Mouse (Mus musculus) liver, embryonic 14.5 days (tissue): Measurements from ENCODE around the gene Mgat4e. TPM values are rescaled to one million over a fixed set of nuclear protein-coding genes. Genes with fewer than 3 reads are reported as not detected.

Experiments used
- ATAC-seq: fragments of 200-750 bp; cut with Nextera tagmentation; 2 replicates; pipeline ENCODE4 v1.8.0; 2017; ENCODE audit warnings: moderate number of reproducible peaks, mild to moderate bottlenecking, moderate library complexity; ENCODE audit not compliant: insufficient read depth
- DNase-seq, 3 experiments: peaks; one replicate each; pipeline ENCODE4 v3.0.0-alpha.2; 2012 to 2013; ENCODE audit warnings: low read depth in 3 of 3, low spot score in 3 of 3
- H3K27ac ChIP-seq: fragments of 300-500 bp; sonication (generic); 2 replicates; pipeline ENCODE4 v1.5.1; 2014; ENCODE audit warnings: moderate library complexity, mild to moderate bottlenecking, control low read depth, inconsistent platforms
- H3K27me3 ChIP-seq: fragments of 300-500 bp; sonication (generic); 2 replicates; pipeline ENCODE4 v1.6.1; 2014; ENCODE audit warnings: mild to moderate bottlenecking, low read length, moderate library complexity; ENCODE audit not compliant: control insufficient read depth, insufficient read depth
- H3K36me3 ChIP-seq: fragments of 300-500 bp; sonication (generic); replicated peaks from 2 replicates; pipeline ENCODE4 v1.6.1; 2014; ENCODE audit warnings: low read depth; ENCODE audit not compliant: control insufficient read depth, insufficient read depth
- H3K4me1 ChIP-seq, 2 experiments: fragments of 200-500 bp in 1 of 2; fragments of 300-500 bp in 1 of 2; sonication (generic) in 1 of 2; replicated peaks; 2 replicates each; pipeline ENCODE4 v1.6.1; 2012 to 2014; ENCODE audit warnings: antibody characterized with exemption in 1 of 2, inconsistent platforms in 1 of 2, low read length in 1 of 2; ENCODE audit not compliant: control insufficient read depth in 2 of 2, insufficient read depth in 2 of 2
- H3K4me2 ChIP-seq: fragments of 300-500 bp; sonication (generic); 2 replicates; pipeline ENCODE4 v1.6.1; 2014; ENCODE audit warnings: low read depth, mild to moderate bottlenecking, control low read depth, moderate library complexity
- H3K4me3 ChIP-seq, 2 experiments: fragments of 200-500 bp in 1 of 2; fragments of 300-500 bp in 1 of 2; sonication (generic) in 1 of 2; 2 replicates each; pipeline ENCODE4 v1.5.1; 2012 to 2014; ENCODE audit warnings: low read depth in 2 of 2, low read length in 2 of 2, mild to moderate bottlenecking in 2 of 2, control low read depth in 1 of 2, inconsistent platforms in 1 of 2, moderate library complexity in 1 of 2; ENCODE audit not compliant: insufficient read depth in 1 of 2
- H3K9ac ChIP-seq: fragments of 300-500 bp; sonication (generic); replicated peaks from 2 replicates; pipeline ENCODE4 v1.6.1; 2014; ENCODE audit warnings: mild to moderate bottlenecking, control low read depth, moderate library complexity
- H3K9me3 ChIP-seq: fragments of 300-500 bp; sonication (generic); 2 replicates; pipeline ENCODE4 v1.6.1; 2016; ENCODE audit warnings: low read length, mixed read lengths; ENCODE audit not compliant: control insufficient read depth
- CTCF ChIP-seq: IDR thresholded peaks from 2 replicates; pipeline ENCODE4 v1.5.1; 2016; ENCODE audit warnings: antibody characterized with exemption, low read depth, control low read depth
- EP300 ChIP-seq: IDR thresholded peaks from 2 replicates; pipeline ENCODE4 v1.6.1; 2016; ENCODE audit warnings: antibody characterized with exemption, low read depth
- WGBS: fragments of 180-500 bp; shearing (Covaris S2); extraction: QIAGEN DNeasy Blood & Tissue Kit; methylation state at CpG from one replicate; pipeline ENCODE4 v1.1.7; 2014; ENCODE audit not compliant: insufficient replicate concordance; 5-methylcytosine and 5-hydroxymethylcytosine counted together
- polyA plus RNA-seq, 2 experiments: library from polyadenylated mRNA; depleted of rRNA in 1 of 2; stranded (reverse) in 1 of 2; unstranded in 1 of 2; fragments of >200 nt; fragmentation: Nextera tagmentation in 1 of 2; extraction: Ambion mirVana in 1 of 2; gene quantifications; 2 replicates each; pipeline versions ENCODE4 v1.2.1 to v1.2.3; 2012 to 2014

The Mgat4e gene
- polyA plus RNA-seq (2012; rRNA removed), result not detected in 2 replicates
- polyA plus RNA-seq (2014; fragmentation: Nextera tagmentation; extraction: Ambion mirVana), result not detected in 2 replicates

DNA sequence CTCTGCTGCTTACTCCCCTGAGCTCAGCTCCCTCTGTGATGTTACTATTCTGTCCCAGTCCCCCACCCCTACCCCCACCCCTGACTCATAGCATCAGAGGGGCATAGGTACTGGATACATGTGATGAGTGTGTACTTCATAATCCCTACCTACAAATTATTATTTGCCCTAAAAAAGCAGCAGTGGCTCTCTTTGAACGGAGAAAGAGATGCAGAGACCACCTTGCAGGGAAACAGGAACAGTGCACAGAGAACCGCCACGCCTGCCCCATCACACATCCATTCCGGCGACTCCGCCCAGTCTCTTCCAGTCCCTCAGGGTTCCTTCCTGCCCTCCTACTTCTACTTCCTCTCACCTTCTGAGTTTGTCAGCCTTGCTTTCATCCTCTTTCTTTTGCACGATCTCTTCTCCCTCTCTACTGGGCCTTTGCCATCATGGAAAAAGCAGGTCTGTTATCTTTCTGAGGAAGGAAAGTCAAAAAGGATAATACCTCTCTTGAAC is at the start of gene Mgat4e:
TSS of gene Mgat4e (minus strand) at position 51 of the 501 bp plus-strand sequence.
- Histone ChIP-seq H3K4me3 (no peak within 1 kb of the TSS), H3K9ac (no peak within 1 kb of the TSS), H3K9me3 (no peaks in the 10 kb centered on the region; the same call in 1 of the 2 replicates), H3K36me3 (no peaks in the 10 kb centered on the region), H3K27me3 (no peaks in the 10 kb centered on the region), H3K27ac (no peak within 1 kb of the TSS), H3K4me2 (no peak within 1 kb of the TSS), H3K4me1 (no peaks in the 10 kb centered on the region)
- 20% methylated on average over 7 of the region's 7 CpGs for WGBS
- TF ChIP-seq EP300 (no peak), CTCF (no peak)
- ATAC-seq, result no peak
- DNase-seq, result no peak

DNA sequence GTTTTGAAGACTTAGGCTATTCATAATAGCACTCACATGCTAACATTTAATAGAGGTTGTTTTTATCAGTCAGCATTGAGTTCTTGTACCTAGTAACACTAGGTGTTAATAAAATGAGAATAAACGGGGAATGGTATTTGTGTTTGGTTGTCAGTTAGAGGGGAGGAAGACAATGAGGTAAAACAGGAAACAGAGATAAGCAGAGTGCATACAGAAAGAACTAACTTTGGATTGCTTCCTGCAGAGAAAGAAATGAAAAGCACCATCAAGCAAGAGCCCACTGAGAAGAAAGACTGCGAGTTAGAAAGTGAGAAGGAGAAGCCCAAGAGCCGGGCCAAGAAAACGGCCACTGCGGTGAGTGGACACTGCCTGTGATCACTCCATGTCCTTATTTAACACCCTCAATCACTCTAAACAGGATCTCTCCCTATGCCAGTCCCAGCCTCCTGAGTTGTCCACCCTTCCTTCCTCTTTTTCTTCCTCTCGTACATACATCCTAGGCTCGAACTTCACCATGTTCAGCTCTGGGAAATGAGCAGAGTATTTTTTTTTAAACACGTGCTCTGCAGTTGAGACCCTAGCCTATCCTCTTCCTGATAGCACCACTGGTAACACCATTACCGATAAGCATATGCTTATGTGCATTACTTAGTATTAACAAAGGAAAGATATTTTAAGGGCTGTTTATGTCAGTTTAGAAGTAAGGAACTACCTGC is 48.0 kb upstream of the Mgat4e start:
- no peak overlapping the region for H3K4me2 ChIP-seq
- H3K4me3 ChIP-seq, result no peak overlapping the region
- no peak overlapping the region for H3K27ac ChIP-seq
- no peak for DNase-seq
- no peaks in the 10 kb centered on the region for H3K27me3 ChIP-seq
- TF ChIP-seq CTCF (no peak), EP300 (no peak)
- H3K36me3 ChIP-seq, result no peaks in the 10 kb centered on the region
- no peak for ATAC-seq
- H3K9me3 ChIP-seq, result no peaks in the 10 kb centered on the region
- H3K9ac ChIP-seq, result no peak overlapping the region
- WGBS, result 17% methylated on average over 9 of the region's 9 CpGs
- peaks cover 0 to 2% of the 10 kb centered on the region in 2 experiments; a peak in 1 of 4 replicates for H3K4me1 ChIP-seq

DNA sequence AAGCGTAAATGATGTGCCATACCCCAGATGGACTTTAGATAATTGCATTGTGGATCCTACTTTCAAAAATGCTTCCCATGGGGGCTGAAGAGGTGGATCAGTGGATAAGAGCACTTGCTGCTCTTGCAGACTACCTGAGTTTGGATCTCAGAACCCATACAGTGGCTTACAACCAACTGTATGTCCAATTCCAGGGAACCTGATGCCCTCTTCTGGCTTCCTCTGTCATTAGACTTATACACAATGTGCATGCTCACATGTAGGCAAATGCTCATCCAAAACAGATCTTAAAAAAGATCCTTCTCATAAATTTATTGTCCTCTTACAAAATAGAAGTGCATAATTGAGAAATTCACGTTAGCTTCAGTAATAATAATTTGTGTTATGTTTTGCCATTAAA is 42.3 kb upstream of the Mgat4e start:
- TF ChIP-seq EP300, result no peak
- TF ChIP-seq CTCF, result no peak; the same call in 1 of the 2 replicates
- H3K9ac ChIP-seq, result no peak overlapping the region
- H3K36me3 ChIP-seq, result no peaks in the 10 kb centered on the region
- no peak for DNase-seq
- no peak overlapping the region for H3K4me2 ChIP-seq
- no peak overlapping the region for H3K4me3 ChIP-seq
- no peaks in the 10 kb centered on the region for H3K9me3 ChIP-seq
- WGBS, result 76% methylated on average over 2 of the region's 2 CpGs
- no peak for ATAC-seq
- H3K4me1 ChIP-seq, result no peaks in the 10 kb centered on the region
- H3K27me3 ChIP-seq, result no peaks in the 10 kb centered on the region
- no peak overlapping the region for H3K27ac ChIP-seq

GRCm38 (mm10) chr1:134589676-134590075 is 40.2 kb upstream of the Mgat4e start:
- Histone ChIP-seq H3K27ac (no peak overlapping the region), H3K36me3 (no peaks in the 10 kb centered on the region), H3K4me2 (no peak overlapping the region), H3K9ac (no peak overlapping the region), H3K4me3 (no peak overlapping the region), H3K4me1 (no peaks in the 10 kb centered on the region), H3K27me3 (no peaks in the 10 kb centered on the region), H3K9me3 (no peaks in the 10 kb centered on the region)
- no peak for TF ChIP-seq EP300
- no peak for TF ChIP-seq CTCF
- no peak for DNase-seq
- ATAC-seq, result no peak

GRCm38 (mm10) chr1:134583560-134583959 is 34.1 kb upstream of the Mgat4e start:
- Histone ChIP-seq H3K9ac (no peak overlapping the region), H3K27me3 (no peaks in the 10 kb centered on the region), H3K27ac (no peak overlapping the region), H3K4me3 (no peak overlapping the region), H3K4me2 (no peak overlapping the region), H3K9me3 (no peaks in the 10 kb centered on the region), H3K36me3 (no peaks in the 10 kb centered on the region), H3K4me1 (peaks cover 0 to 10% of the 10 kb centered on the region in 2 experiments; a peak in 2 of 4 replicates)
- ATAC-seq (no peak), DNase-seq (no peak)
- WGBS, result 41% methylated on average over 3 of the region's 3 CpGs
- no peak for TF ChIP-seq CTCF
- no peak for TF ChIP-seq EP300
